Mouse (Mus musculus): ENCODE data around the gene Fstl4.
"Not testable (repeated sequence)": the region's sequence is repeated elsewhere in the genome, so short reads cannot be mapped to it uniquely, and the experiment has no call there.

Fstl4 gene

DNA sequence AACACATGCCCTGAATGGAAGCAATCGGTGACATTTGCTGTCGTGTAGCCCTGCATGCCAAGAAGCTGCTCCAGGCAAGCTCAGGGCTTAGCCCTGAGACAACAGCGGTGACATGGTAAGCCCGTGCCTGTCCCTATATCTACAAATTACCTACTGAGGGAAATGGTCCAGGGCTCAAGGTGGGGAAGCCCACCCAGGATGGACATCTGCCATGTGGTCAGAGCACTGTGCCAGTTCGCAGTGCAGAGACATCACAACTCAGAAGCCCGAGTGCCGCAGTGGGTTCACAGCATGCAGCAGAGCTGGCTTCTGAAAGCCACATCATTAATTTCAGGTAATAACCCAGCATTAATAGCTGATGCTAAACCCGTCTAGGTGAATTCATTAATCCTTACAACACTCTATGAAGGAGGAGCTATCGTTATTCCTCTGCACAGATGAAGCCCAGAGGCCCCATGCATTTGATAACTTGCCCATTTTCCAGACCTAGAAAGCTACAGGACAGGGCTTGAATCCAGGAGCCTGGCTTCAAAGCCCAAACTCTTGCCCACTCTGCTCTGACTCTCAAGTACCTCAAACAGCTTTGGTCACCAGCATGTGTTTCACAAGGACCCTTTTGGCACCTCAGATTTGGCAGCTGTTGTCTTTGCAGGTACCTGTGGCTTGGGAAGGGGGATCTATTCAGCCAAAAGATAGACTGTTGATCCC lies 321.6 kb downstream of the Fstl4 start:
- DNase-seq (ENCODE audit: low read depth): no peak

GRCm38 (mm10) chr11:53087896-53088295 lies 323.5 kb downstream of the Fstl4 start:
- DNase-seq (ENCODE audit: low read depth): not testable (repeated sequence)

GRCm38 (mm10) chr11:53091596-53091995 lies 327.2 kb downstream of the Fstl4 start:
- no peak for DNase-seq (ENCODE audit: low read depth)

DNA sequence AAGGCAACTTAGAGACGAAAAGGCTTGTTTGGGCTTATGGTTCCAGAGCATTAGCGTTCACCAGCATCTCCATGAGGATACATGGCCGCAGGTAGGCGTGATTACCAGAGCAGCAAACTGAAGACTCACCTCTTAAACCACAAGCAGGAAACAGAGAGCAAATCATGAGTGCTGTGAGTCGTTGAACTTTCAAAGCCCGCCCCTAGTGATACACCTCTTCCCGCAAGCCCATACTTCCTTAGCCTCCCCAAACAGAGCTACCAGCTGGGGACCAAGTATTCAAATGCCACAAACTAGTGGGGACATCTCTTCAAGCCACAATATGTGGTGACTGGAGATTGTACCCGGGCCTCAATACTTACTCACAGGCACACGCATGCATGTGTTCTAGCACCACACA lies 332.4 kb downstream of the Fstl4 start:
- no peak for DNase-seq (ENCODE audit: low read depth)

- no peak for DNase-seq (ENCODE audit: low read depth)
These were observed 332.9 kb downstream of the Fstl4 start for GRCm38 (mm10) chr11:53097331-53097730.

GRCm38 (mm10) chr11:53097870-53098269 lies 333.4 kb downstream of the Fstl4 start:
- no peak for DNase-seq (ENCODE audit: low read depth)

DNA sequence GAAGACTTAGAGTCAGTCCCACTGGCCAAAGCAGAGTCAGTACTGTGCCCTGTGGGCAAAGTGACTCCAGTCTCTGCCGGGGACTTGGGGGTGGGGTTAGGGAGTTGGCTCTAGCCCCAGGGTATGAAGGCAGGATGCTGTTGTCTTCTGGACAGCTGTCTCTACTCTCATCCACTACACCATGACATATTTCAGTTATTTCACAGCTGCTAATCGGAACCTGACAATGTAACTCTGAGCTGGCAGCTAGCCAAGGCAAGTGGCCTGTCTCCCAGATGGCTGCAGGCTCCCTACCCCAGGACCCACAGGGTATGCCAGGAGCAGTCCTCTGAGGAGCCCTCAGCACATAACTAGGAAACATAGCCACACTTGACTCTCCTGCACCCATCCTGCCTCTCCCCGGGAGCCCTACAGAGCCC lies 334.4 kb downstream of the Fstl4 start:
- DNase-seq (ENCODE audit: low read depth): no peak

- no peak for DNase-seq (ENCODE audit: low read depth)
These were observed 334.9 kb downstream of the Fstl4 start for GRCm38 (mm10) chr11:53099322-53099721.

DNA sequence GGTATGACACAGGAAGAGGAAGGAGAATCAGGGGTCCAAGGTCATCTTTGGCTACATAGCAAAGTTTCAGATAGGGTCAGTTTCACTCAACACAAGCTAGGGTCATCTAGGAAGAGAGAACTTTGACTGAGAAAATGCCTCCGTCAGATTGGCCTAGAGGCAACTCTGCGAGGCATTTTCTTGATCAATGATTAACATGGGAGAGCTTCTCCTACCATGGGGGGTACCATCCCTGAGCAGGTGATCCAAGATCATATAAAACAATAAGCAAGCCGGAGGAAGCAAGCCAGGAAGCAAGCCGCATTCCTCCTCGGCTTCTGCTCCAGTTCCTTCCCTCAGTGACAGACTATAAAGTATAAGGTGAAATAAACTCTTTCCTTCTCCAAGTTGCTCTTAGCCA lies 337.3 kb downstream of the Fstl4 start:
- no peak for DNase-seq (ENCODE audit: low read depth)

DNA sequence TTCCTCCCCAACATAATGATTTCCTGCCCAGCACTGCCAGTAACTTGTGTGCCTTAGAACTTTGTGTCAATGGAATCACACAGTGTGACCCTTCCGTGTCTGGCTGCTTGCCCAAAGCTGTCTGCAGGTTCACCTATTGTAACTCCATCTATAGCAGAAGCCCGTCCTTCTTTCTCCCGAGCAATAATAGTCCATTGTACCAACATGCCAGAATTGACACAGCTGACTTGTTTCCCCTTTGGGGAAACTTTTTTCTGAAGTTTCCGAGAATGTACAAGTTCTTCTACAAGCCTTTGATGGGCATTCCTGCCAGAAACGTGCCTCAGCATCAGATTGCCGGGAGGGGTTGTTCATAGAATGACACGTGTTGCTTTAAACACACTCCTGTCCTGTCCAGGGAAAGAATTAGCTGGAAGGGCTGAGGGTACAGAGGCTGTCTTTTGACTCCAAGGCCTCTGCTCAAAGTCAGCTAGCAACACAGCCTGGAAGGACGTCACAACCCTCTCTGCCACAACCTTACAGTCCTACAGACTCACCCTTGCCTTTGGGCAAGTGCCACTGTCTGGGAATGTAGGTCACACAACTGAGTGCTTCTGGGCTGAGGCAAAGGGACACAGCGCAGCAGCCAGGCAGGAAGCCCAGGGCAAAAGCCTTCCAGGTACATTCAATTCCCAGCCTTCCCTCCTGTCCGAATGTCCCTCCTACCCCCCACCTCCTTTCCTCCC lies 339.3 kb downstream of the Fstl4 start:
- no peak for DNase-seq (ENCODE audit: low read depth)

GRCm38 (mm10) chr11:53107706-53108105 lies 343.3 kb downstream of the Fstl4 start:
- no peak for DNase-seq (ENCODE audit: low read depth)

GRCm38 (mm10) chr11:53108798-53109197 lies 344.4 kb downstream of the Fstl4 start:
- DNase-seq (ENCODE audit: low read depth): no peak

DNA sequence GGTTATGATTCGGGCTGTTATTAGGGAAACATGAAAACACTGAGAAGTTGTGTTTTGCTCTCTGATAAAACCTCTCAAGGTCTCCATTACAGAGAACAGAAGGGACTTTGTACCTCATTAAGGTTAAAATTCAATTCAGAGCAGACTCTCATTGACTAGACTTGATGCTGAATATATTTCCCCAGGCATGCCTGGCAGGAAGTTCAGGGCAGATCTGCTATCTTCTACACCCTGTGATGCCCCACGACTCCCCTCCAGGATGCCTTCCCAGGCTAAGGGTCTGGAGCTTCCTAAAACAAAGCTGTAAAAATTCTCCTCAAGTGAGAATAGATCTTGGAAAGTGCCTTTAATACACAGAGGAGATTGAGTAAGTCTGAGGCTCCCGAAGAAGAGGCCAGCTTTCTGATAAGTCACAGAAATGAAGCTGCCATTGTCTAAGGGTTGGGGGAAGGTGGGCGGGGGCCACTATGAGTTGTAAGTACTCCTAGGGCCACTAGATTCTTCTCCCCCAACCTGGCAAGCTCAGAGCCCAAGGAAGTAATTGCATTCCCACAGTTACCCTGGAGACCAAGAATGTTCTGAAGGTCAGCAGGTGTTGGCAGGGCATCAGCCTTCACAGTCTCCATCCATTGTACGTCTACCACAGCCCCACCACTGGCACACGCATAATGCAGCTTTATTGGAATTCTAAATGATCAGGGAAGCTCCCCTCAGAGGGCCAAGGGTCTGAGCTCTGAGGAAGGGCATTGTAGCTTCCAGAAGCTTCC lies 345.4 kb downstream of the Fstl4 start:
- DNase-seq (ENCODE audit: low read depth): no peak

DNA sequence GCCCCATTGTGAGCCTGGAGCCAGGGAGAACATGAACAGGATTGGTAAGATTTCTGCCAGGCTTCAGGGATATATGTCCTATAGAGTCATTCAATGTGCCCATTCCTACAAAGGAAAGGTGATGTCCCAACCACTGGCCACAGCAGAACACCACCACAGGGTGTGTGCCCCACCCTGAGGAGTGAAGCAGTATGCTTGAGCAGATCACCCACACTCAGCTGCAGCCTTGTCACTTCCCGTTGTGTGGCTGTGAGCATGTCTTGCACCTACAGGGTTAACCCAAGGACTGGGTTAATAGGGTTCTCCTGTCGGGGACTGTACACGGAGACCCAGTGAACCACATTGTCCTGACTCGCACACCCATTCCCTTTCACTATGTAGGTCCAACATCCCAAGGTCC lies 351.3 kb downstream of the Fstl4 start:
- no peak for DNase-seq (ENCODE audit: low read depth)

- DNase-seq (ENCODE audit: low read depth): no peak
These were observed 351.9 kb downstream of the Fstl4 start for GRCm38 (mm10) chr11:53116356-53116755.

DNA sequence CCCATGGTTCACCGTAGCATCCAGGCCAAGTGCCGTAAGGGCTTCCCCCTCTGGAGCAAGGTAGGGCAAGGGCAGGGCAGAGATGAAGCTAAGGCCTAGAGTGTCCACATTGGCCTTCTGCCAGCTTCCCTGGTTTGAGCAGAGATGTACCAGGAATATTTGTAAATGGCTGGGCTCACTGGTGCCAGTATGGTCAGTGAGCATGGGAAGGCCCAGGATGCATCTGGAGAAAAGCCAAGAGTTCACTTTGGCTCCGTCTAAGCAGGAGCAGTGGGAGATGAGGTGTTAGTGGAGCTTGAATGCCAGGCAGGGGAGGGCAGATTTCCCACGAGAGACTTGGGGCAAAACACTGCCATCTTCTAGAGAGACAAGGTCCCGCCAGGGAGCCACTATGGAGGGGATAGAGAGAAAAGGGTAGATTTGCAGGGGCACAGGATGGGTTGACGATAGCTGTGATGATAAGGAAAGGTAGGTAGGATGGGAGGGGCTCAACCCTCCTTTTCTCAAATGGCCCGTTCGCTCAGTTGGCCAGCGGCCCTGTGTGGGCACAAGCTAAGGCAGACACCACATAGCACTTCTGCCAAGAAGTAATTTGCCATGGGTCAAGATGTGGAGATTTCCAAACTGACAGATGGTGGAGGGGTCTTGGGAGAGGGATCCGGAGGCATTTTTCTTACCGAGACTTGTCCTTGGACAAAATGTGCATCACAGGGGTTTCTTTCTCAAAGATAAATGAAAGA lies 354.0 kb downstream of the Fstl4 start:
- no peak for DNase-seq (ENCODE audit: low read depth)

DNA sequence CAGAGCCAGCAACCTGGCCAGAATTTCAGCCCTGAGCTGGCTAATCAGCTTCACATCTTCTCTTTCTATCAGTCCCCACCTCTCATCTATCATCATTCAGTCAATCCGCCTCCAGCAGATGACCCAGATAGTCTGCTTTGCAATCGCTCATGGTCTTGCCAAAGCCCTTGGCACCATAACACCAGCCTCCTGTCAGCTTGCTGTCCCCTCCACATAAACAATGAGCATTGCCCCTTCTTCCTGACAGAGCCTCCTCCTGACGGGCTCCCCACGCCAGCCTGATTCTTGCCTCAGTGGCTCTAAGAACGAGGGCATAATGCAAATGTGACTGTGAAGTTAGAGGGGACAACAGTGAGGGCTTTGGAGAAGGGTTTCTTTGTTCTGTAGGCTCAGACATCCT lies 355.5 kb downstream of the Fstl4 start:
- no peak for DNase-seq (ENCODE audit: low read depth)

GRCm38 (mm10) chr11:53121208-53121607 lies 356.8 kb downstream of the Fstl4 start:
- no peak for DNase-seq (ENCODE audit: low read depth)

DNA sequence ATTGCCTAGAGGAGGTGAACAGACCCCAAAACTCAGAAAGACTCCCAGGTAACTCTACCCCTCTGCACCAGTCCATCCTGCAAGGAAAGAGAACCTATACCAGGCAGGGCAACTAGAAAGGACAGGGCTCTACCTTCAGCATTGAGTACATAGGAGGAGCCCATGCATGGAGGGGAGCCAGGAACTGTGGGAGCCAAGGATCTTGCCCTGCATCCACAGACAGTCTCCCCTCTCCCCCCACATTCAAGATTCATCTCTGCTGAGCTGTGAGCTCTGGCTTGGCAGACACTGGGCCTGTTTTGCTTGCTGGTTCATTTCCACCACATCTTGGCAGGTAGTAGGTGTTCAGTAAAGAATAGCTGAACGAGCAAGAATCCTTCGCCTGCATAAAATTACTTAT lies 360.4 kb downstream of the Fstl4 start:
- no peak for DNase-seq (ENCODE audit: low read depth)

GRCm38 (mm10) chr11:53126660-53127059 lies 362.2 kb downstream of the Fstl4 start:
- DNase-seq (ENCODE audit: low read depth): no peak

GRCm38 (mm10) chr11:53128661-53129060 lies 364.2 kb downstream of the Fstl4 start:
- DNase-seq (ENCODE audit: low read depth): no peak

DNA sequence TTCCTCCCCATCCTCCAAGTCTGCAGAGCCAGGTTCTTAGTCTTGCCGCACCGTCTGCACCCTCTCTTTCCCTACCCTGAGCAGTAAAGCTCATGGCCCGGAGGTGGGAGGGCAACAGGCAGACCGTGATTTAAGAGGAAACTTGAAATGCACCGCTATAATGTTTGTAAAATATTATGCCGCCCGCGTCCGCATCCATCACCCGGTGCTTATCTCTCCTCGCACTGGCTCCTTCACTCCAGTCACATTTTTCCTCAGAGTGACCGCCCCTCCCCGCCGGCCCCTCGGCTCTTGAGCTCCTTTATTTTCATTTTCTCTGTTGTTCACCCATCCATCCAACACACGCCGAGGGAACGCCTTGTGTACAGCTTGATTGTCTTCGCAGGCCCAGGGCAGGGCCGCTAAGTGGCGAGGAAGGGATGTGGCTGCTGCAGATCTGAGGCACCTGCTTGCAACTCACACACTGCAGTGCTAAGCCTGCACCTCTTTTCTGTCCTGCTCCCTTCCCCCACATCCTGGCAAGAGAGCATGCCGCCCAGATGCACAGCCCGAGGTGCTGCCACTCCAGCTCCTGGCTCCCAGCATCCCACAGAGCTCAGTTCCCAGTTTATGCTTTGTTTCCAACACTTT lies 368.1 kb downstream of the Fstl4 start:
- no peak for DNase-seq (ENCODE audit: low read depth)

Measured in fibroblast of lung, adult 2 months (primary cell).